Mouse (Mus musculus): Measurements from ENCODE around the gene Nr2f6.

The Nr2f6 gene

GRCm38 (mm10) chr8:71388267-71388666, 6.5 kb upstream of the Nr2f6 start:
- DNase-seq: no peak

GRCm38 (mm10) chr8:71385212-71385835, 3.6 kb upstream of the Nr2f6 start:
- DNase-seq: no peak

GRCm38 (mm10) chr8:71383860-71384259, 2.1 kb upstream of the Nr2f6 start:
- no peak for DNase-seq

GRCm38 (mm10) chr8:71383396-71383795, 1.6 kb upstream of the Nr2f6 start:
- DNase-seq: no peak

- DNase-seq: peak; percentile 73
These were observed 506 bp upstream of the Nr2f6 start for GRCm38 (mm10) chr8:71381971-71382961.

- DNase-seq: no peak
These were observed 1.3 kb downstream of the Nr2f6 start for GRCm38 (mm10) chr8:71380178-71381171.

- DNase-seq: no peak
These were observed 2.2 kb downstream of the Nr2f6 start for GRCm38 (mm10) chr8:71379512-71380075.

- no peak for DNase-seq
These were observed 2.8 kb downstream of the Nr2f6 start for GRCm38 (mm10) chr8:71379008-71379407.

- DNase-seq: peak; percentile 35
These were observed 5.2 kb downstream of the Nr2f6 start for GRCm38 (mm10) chr8:71376423-71377030.

GRCm38 (mm10) chr8:71375581-71376422, 6.0 kb downstream of the Nr2f6 start:
- DNase-seq: peak; percentile 75

GRCm38 (mm10) chr8:71374616-71375206, 7.0 kb downstream of the Nr2f6 start:
- no peak for DNase-seq

GRCm38 (mm10) chr8:71373000-71373399, 8.8 kb downstream of the Nr2f6 start:
- no peak for DNase-seq

GRCm38 (mm10) chr8:71372427-71372826, 9.3 kb downstream of the Nr2f6 start:
- no peak for DNase-seq

- DNase-seq: peak; percentile 93
These were observed 10.4 kb downstream of the Nr2f6 start, which contains the start of gene Ocel1 for GRCm38 (mm10) chr8:71371236-71371848. Gene Ocel1 (plus strand): TSS chr8:71371298.

- no peak for DNase-seq
These were observed 11.0 kb downstream of the Nr2f6 start for GRCm38 (mm10) chr8:71370711-71371235.

- no peak for DNase-seq
These were observed 12.6 kb downstream of the Nr2f6 start for GRCm38 (mm10) chr8:71369040-71369718.

GRCm38 (mm10) chr8:71368366-71368765, 13.4 kb downstream of the Nr2f6 start:
- DNase-seq: no peak

- DNase-seq: peak; percentile 22
These were observed 14.1 kb downstream of the Nr2f6 start for GRCm38 (mm10) chr8:71367529-71368176.
